Mouse (Mus musculus) forelimb bud, embryonic 11.5 days (tissue): ENCODE measurements around the gene Fam98c.
"Not testable (repeated sequence)": the region's sequence is repeated elsewhere in the genome, so short reads cannot be mapped to it uniquely, and the experiment has no call there.

Source experiments
- DNase-seq: peaks from one replicate; pipeline ENCODE4 v3.0.0-alpha.2; 2012; ENCODE audit warnings: low read depth, low spot score

Gene Fam98c

DNA sequence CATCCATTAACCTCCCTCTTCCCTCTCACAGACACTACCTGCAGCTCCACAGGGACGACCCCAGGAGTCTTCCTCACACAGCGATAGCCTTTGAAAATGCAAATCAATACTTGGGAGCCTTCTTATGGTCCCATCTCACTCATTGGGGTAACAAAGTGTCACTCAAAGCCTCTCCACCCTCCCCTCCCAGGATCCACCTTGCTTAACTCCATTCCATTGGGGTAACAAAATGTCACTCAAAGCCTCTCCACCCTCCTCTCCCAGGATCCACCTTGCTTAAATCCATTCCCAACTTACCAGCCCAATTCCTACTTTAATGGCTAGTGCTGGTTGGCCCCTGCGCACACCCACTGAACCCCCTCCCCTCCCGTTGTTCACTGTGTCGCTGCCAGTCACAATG, 2.2 kb upstream of the Fam98c start:
- DNase-seq: no peak

GRCm38 (mm10) chr7:29155196-29155837, 717 bp downstream of the Fam98c start:
- peak; percentile 70 for DNase-seq

DNA sequence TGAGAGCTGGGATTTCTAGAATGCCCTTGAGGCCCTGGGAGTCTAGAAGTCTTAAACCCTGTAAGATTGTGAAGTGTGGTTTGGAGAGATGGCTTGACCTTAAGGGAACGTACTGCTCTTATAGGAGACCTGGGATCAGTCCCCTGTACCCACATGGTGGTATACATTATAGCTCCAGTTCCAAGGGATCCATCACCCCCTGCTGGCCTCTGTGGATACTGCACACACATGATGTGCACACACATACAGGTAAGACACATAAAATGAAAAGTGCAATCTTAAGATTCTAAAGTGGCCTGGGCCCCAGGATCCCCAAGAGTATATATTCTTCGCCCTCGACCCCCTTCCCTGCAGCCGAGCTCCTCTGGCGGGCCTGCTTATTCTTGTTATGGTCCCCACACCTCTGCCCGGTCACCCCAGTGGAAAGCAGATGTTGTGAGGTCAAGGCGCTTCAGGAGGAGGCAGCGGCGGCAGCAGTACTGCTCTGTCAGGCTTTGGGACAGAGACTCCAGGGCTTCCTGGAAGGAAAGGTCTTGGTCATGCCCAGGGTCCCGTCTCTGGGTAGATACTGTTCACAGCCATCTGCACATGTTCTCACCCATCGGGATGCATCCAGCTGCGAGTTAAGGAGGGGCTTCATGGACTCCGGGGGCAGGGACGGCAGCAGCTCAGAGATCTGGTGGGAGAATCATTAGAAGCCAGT, 1.9 kb downstream of the Fam98c start:
- no peak for DNase-seq

DNA sequence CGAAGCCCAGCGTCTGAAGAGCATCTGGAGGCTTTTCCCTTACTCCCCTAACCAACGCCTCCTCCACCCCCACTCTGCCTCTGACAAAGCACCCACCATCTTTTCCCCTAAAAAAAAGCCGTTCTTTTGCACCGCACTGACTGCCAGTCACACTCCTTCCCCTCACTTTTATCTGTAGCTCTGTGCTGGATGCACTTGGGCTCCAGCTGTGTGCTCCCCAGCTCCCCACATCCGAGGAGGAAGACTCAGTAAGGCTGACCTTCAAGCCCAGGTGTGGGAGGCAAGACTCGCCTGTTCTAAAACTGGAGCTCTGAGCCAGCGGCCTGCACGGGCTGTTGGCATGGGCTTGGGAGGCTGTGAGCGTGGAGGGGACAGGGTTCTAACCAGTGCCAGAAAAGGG, 4.5 kb downstream of the Fam98c start:
- no peak for DNase-seq

DNA sequence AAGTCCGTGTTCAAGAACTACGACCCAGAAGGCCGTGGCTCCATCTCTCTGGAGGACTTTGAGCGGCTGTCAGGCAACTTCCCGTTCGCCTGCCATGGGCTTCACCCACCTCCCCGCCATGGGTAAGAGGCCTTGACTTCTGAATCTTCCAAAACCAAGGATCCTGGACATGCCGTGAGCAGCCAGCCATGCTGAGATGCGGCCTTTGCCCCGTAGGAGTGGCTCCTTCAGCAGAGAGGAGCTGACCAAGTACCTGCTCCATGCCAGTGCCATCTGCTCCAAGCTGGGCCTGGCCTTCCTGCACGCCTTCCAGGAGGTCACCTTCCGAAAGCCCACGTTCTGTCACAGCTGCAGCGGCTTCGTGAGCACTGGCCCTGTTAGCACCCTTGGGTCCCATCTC, 7.3 kb downstream of the Fam98c start:
- DNase-seq: no peak

DNA sequence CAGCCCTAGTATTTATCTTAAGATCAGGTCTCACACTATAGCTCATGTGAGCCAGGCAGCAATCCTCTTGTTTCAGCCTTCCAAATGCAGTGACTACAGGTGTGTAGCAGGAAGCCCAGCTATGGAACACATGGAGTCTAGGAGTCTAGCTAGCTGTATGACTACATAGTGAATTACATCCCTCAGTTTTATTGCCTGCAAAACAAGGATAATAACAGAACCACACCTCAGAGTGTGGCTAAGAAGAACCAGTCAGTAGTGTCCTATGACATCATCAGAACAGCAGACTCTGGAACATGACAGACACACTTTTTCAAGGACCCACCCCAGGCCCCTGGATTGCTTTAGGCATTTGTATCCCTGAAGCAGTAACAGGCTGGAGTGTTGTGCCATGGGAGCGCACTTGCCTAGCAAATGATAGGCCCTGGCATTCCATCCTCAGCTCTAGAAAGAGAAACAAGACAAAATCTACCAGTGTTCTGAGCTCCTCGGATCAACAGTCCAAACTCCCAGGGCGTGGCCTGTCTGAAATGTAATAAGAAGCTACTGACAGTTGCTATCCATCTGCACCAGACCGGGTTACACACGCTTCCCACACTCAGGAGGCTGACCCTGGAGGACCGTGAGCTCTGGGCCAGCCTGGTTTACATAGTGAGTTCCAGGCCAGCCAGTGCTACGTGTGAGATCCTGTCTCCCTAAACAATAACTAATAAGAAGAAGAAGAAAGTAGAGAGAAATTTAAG, 9.2 kb downstream of the Fam98c start:
- DNase-seq: no peak

DNA sequence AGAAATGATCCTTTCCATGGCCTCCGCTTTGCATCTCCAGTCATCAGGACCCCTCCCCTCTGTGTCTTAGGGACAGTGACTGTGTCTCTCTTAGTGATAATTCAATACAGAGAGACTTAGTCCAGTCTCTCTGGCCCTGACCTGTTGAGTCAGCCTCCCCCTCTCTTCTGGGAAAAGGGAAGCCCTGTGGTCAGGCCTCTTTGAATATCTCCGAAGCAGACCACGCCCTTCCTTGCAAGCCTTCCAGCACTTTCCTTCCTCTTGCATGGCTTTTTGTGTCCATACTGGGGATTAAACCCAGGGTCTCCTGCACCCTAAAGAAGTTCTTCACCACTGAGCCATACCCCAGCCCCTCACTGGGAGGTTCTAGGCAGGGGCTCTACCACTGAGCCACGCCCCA, 12.0 kb downstream of the Fam98c start:
- no peak for DNase-seq

DNA sequence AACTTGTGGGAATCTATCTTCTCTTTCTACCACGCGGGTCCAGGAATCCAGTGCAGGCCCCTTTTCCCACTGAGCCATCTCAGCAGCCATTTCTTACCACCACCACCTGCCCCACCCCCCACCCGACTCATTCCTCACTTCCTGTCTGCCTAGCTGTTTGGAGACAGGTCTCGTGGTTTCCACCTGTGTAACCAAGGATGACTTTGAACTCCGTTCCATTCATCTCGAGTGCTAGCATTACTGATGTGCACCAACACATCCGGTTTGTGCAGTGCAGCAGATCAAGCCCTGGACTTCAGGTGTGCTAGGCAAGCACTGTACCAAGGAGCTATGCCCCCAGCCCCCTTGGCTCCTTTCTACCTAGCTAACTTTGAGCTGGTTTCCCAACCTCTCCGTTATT, 14.6 kb downstream of the Fam98c start:
- no peak for DNase-seq

DNA sequence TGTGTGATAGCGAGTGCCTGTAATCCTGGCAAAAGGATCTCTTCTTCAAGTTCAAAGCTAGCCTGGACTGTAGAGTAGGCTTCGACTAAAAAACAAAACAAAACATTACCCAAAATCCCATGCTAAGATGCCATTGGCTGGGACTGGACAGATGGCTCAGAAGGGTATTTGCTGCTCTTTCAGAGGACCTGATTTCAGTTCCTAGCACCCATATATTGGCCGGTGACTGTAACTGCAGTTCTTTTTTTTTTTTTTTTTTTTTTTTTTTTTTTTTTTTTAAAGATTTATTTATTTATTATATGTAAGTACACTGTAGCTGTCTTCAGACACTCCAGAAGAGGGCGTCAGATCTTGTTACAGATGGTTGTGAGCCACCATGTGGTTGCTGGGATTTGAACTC, 16.8 kb downstream of the Fam98c start:
- not testable (repeated sequence) for DNase-seq

- DNase-seq: no peak
Observed at GRCm38 (mm10) chr7:29137429-29137828, 18.6 kb downstream of the Fam98c start.

DNA sequence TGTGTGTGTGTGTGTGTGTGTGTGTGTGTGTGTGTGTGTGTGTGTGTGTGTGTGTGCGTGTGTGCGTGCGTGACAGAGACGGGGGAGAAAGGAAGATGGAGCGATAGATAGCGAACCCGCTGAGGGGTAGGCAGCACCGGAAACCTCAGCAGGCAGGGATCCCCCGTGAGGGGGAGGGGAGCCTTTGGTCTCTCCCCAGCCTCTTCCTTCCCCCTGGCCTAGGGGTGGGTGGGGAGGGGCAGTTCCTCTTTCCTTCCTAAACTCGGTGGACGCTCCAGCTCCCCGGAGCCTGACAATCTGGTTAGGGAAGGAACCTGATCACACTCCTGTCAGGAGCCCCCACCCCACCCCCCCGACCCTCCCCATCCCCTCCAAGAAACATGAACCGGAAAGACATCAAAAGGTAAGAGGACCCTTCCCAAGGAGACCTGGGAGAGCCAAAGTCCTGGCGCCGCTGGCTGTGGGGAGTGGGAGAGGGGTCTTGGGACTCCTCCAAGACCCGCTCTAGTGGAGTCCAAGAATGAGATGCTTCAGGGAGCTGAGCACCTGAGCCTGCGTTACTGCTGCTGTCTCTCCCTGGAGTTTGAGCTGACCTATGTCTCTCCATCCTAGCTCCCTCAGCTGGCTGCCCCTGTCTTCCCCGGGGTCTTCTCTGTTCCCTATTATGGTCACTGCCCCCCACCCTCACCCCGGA, 21.2 kb downstream of the Fam98c start, which contains the start of gene Rasgrp4:
Gene Rasgrp4 (plus strand): TSS at position 159 of the 694 bp plus-strand sequence.
- no peak for DNase-seq

DNA sequence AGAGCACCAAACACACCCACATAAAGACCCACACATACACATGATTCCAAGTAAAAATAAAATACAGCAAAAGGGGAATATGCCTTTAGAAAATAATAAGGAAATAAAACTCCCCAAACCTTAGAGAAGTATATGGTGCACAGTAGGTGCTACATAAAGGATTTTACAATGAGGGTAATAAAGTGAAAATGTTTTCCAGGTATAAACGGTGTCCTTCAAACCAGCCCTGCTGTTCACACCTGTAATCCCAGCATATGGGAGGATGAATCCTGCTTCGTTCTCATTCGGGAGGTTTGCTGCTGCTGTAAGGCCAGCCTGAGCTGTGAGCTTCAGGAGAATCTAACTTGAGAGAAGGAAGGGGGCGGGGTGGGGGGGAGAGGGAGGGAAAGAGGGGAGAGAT, 21.8 kb downstream of the Fam98c start:
- DNase-seq: no peak

DNA sequence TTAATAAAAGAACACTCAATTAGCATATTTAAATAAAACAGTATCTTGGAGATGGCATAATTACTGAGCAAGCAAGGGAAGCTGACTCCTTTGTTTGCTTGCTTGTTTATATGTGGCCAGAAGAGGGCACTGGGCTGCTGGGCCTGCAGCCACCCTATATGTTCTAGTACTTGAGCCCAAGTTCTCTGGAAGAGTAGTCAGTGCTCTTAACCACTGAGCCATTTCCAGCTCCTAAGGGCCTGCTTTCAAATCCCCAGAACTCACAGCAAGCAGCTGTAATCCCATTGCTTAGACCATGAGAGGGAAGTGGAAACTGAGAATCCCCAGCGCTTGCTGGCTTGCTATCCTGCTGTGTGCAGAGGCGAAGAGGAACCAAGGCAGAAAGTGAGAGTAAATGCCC, 27.3 kb downstream of the Fam98c start:
- no peak for DNase-seq

DNA sequence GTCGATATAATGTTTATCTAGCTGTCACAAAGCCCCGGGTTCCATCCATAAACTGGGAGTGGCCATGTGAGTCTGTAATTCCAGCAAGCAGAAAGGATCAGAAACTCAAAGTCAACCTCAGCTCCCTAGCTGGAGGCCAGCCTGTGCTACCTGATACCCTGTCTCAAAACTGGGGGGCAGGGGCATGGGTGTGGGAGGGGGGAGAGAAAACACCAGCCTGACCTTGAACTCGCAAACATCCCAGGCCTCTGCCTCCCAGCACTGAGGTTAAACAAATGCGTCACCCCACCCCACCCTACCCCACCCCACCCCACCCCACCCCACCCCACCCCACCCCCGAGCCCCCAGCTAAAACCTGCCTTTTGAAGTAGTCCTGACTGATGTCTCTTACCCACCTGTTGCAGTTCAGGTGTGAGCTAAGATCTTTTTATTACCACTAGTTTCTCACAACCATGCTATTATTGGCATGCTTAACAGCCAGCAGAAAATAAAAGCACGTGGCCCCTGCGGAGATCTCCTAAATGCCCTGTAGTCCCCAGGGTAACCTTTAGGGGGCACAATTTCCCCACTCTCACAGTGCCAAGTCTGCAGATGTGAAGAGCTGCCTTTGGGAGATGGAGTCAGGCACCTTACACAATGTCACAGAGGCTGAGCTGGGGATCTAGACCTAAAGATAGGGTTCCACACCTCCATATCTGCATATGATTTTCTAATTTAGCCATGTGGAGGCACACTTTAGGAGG, 29.7 kb downstream of the Fam98c start:
- peak; percentile 74 for DNase-seq

GRCm38 (mm10) chr7:29124970-29125369, 31.1 kb downstream of the Fam98c start, which contains the start of gene Ryr1:
TSS of gene Ryr1 (minus strand) at chr7:29125179.
- DNase-seq: peak; percentile 64

- DNase-seq: no peak
Observed at GRCm38 (mm10) chr7:29123531-29124358, 32.3 kb downstream of the Fam98c start.

DNA sequence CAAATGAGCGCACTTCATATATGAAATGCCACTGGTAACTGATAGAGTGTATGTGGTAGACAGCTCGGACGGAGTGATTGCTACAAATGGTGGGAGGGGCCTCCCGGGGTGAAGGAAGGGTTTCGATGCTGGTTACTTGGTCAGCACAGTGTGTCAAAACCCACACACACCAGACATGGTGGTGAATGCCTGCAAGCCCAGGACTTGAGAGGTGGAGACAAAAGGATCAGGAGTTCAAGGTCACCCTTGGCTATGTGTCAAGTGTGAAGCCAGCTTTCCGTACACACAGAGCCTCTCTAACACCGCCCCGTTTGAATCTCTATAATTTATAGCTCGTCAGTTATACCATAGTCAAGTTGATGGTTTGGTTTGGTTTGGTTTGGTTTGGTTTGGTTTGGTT, 33.2 kb downstream of the Fam98c start:
- no peak for DNase-seq

- DNase-seq: no peak
Observed at GRCm38 (mm10) chr7:29119526-29119925, 36.5 kb downstream of the Fam98c start.

- DNase-seq: no peak
Observed at GRCm38 (mm10) chr7:29118142-29118851, 37.7 kb downstream of the Fam98c start.
